Mouse (Mus musculus): ENCODE results near the gene Dusp1.

Gene Dusp1

DNA sequence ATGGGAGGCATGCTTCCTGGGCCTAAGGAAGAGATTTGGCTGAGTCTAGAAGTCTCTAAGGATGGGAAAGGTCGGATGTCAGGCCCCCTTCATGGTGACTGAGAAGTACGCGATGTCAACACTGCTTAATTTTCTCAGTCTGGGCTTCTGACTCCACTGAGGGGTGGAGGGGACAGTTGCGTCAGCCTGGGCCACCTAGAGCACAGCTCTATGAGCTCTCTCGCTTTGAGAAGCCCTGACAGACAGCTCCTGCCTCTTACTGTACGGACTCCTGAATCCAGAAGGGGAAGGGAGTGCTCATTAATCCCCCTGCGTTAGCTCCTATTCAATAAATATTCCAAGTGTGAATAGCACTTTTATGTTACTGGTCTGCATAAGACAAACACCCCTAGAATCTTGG lies 103.9 kb downstream of the Dusp1 start:
- no peak for DNase-seq

DNA sequence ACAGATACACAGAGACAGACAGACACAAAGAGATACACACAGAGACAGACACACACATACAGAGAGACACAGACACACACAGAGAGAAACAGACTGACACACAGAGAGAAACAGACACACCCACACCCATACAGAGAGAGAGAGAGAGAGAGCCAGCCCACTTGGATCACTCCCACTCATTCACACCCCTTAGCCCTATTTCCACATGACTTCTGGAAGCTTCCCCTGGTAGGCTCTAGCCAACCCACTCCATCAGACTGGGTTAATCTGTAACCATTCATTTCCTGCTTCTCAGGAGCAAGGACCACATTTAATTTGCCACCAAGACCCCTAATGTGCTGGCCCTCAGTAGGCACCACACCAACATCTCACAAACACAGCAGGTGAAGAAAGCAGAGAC lies 104.4 kb downstream of the Dusp1 start:
- DNase-seq: no peak
